Mouse (Mus musculus) CH12.LX (cell line): ENCODE results near the gene Dhdh. TPM values are rescaled to one million over a fixed set of nuclear protein-coding genes. Genes with fewer than 3 reads are reported as not detected.

Experiments
- DNase-seq: peaks from one replicate; pipeline ENCODE4 v3.0.0-alpha.2; 2013; ENCODE audit errors: extremely low read depth
- H3K27ac ChIP-seq: 2 replicates; pipeline ENCODE4 v1.5.1; 2012; ENCODE audit warnings: low read depth, mild to moderate bottlenecking, control low read depth, moderate library complexity; ENCODE audit not compliant: insufficient read depth
- H3K27me3 ChIP-seq: replicated peaks from 2 replicates; pipeline ENCODE3; 2012; ENCODE audit warnings: inconsistent platforms
- H3K36me3 ChIP-seq, 2 experiments: replicated peaks in 1 of 2; 2 replicates each; pipeline versions ENCODE3 to v1.6.1; 2012; ENCODE audit warnings: inconsistent platforms in 1 of 2, low read length in 1 of 2, mild to moderate bottlenecking in 1 of 2, mixed read lengths in 1 of 2, moderate library complexity in 1 of 2; ENCODE audit not compliant: control insufficient read depth in 1 of 2, insufficient read depth in 1 of 2
- H3K4me1 ChIP-seq, 2 experiments: 2 replicates each; pipeline ENCODE4 v1.6.1; 2012; ENCODE audit warnings: inconsistent platforms in 1 of 2, moderate library complexity in 1 of 2; ENCODE audit not compliant: insufficient read depth in 2 of 2, control insufficient read depth in 1 of 2
- H3K4me2 ChIP-seq: 2 replicates; pipeline ENCODE4 v1.6.1; 2012; ENCODE audit warnings: low read depth, mild to moderate bottlenecking, control low read depth; ENCODE audit not compliant: poor library complexity, insufficient read depth, severe bottlenecking
- H3K4me3 ChIP-seq, 3 experiments: fragments of 150-350 bp in 1 of 3; sonication (generic) in 1 of 3; replicated peaks in 1 of 3; 2 replicates each; pipeline versions ENCODE3 to v1.5.1; 2011 to 2012; ENCODE audit warnings: low read depth in 2 of 3, low read length in 2 of 3, mild to moderate bottlenecking in 2 of 3, moderate library complexity in 2 of 3, control low read depth in 1 of 3, improper control_type of control experiment in 1 of 3, inconsistent platforms in 1 of 3, mixed read lengths in 1 of 3; ENCODE audit not compliant: poor library complexity in 1 of 3
- H3K79me2 ChIP-seq: replicated peaks from 2 replicates; pipeline ENCODE4 v1.6.1; 2012; ENCODE audit warnings: mild to moderate bottlenecking, moderate library complexity; ENCODE audit not compliant: control insufficient read depth, poor library complexity, insufficient read depth, severe bottlenecking; ENCODE audit errors: extremely low read depth
- H3K9ac ChIP-seq: 2 replicates; pipeline ENCODE4 v1.6.1; 2012; ENCODE audit warnings: low read depth, mild to moderate bottlenecking, control low read depth, moderate library complexity; ENCODE audit not compliant: insufficient read depth
- H3K9me3 ChIP-seq: replicated peaks from 2 replicates; pipeline ENCODE3; 2012; ENCODE audit warnings: low read length, inconsistent platforms, mixed read lengths
- CHD2 ChIP-seq: IDR thresholded peaks from 2 replicates; pipeline ENCODE4 v1.6.1; 2011; ENCODE audit warnings: low read length, improper control_type of control experiment
- CTCF ChIP-seq, 2 experiments: IDR thresholded peaks in 1 of 2; conservative IDR thresholded peaks in 1 of 2; 2 replicates each; pipeline ENCODE4 v1.5.1; 2011 to 2012; ENCODE audit warnings: low read depth in 2 of 2, low read length in 2 of 2, improper control_type of control experiment in 1 of 2, inconsistent platforms in 1 of 2, mild to moderate bottlenecking in 1 of 2, moderate library complexity in 1 of 2
- GABPA ChIP-seq: IDR thresholded peaks from 2 replicates; pipeline ENCODE4 v1.6.1; 2012; ENCODE audit warnings: low read depth, low read length, improper control_type of control experiment, inconsistent platforms; ENCODE audit not compliant: insufficient replicate concordance
- HCFC1 ChIP-seq: IDR thresholded peaks from 2 replicates; pipeline ENCODE4 v1.6.1; 2012; ENCODE audit warnings: low read depth, mild to moderate bottlenecking, inconsistent platforms, low read length, improper control_type of control experiment
- JUND ChIP-seq: conservative IDR thresholded peaks from 2 replicates; pipeline ENCODE4 v1.6.1; 2011; ENCODE audit warnings: low read depth, low read length, improper control_type of control experiment
- MAX ChIP-seq: IDR thresholded peaks from 2 replicates; pipeline ENCODE4 v1.6.1; 2011; ENCODE audit warnings: low read length, improper control_type of control experiment
- MXI1 ChIP-seq: IDR thresholded peaks from 2 replicates; pipeline ENCODE4 v1.6.1; 2011; ENCODE audit warnings: mild to moderate bottlenecking, low read depth, low read length, improper control_type of control experiment
- NRF1 ChIP-seq: IDR thresholded peaks from 2 replicates; pipeline ENCODE4 v1.6.1; 2014; ENCODE audit warnings: low read depth, mild to moderate bottlenecking, inconsistent platforms, low read length, improper control_type of control experiment, moderate library complexity
- RAD21 ChIP-seq: IDR thresholded peaks from 2 replicates; pipeline ENCODE4 v1.6.1; 2011; ENCODE audit warnings: low read depth, mild to moderate bottlenecking, low read length, improper control_type of control experiment, moderate library complexity
- SMC3 ChIP-seq: IDR thresholded peaks from 2 replicates; pipeline ENCODE4 v1.6.1; 2011; ENCODE audit warnings: low read depth, low read length, improper control_type of control experiment
- TBP ChIP-seq: conservative IDR thresholded peaks from 2 replicates; pipeline ENCODE4 v1.6.1; 2011; ENCODE audit warnings: low read depth, low read length, improper control_type of control experiment
- TCF12 ChIP-seq: IDR thresholded peaks from 2 replicates; pipeline ENCODE4 v1.6.1; 2014; ENCODE audit warnings: low read depth, mild to moderate bottlenecking, inconsistent platforms, low read length, improper control_type of control experiment
- USF1 ChIP-seq: IDR thresholded peaks from 2 replicates; pipeline ENCODE4 v1.6.1; 2014; ENCODE audit warnings: low read depth, mild to moderate bottlenecking, inconsistent platforms, low read length, improper control_type of control experiment
- USF2 ChIP-seq: conservative IDR thresholded peaks from 2 replicates; pipeline ENCODE4 v1.6.1; 2011; ENCODE audit warnings: low read depth, low read length, improper control_type of control experiment
- ZC3H11A ChIP-seq: IDR thresholded peaks from 2 replicates; pipeline ENCODE4 v1.6.1; 2012; ENCODE audit warnings: low read depth, mild to moderate bottlenecking, inconsistent platforms, low read length, improper control_type of control experiment
- ZKSCAN1 ChIP-seq: IDR thresholded peaks from 2 replicates; pipeline ENCODE4 v1.6.1; 2012; ENCODE audit warnings: low read depth, inconsistent platforms, low read length, improper control_type of control experiment, borderline replicate concordance
- ZNF384 ChIP-seq: IDR thresholded peaks from 2 replicates; pipeline ENCODE4 v1.6.1; 2012; ENCODE audit warnings: low read depth, low read length, improper control_type of control experiment, inconsistent platforms
- dilution Hi-C: fragments of 300-500 bp; cut with MboI; formaldehyde crosslinking; loops from 2 replicates; pipeline ENCODE4 v1.14.3; 2020; ENCODE audit warnings: low sequenced_read_pairs; ENCODE audit not compliant: extremely low pct_unique_long_range_greater_than_20kb, extremely low pct_ligation_motif_present
- in situ Hi-C: fragments of 300-500 bp; cut with MboI; formaldehyde crosslinking; loops from 3 replicates; pipeline ENCODE4 v1.14.3; 2019; ENCODE audit warnings: low sequenced_read_pairs, low pct_ligation_motif_present, low pct_unique_long_range_greater_than_20kb, mixed read lengths
- polyA plus RNA-seq: library from polyadenylated mRNA; unstranded; fragments of >175 nt; gene quantifications from 2 replicates; pipeline ENCODE4 v1.2.1, GENCODE M21; 2012; ENCODE audit warnings: low read depth; ENCODE audit not compliant: insufficient read length
- total RNA-seq, 2 experiments: library from RNA; depleted of rRNA; stranded (reverse); fragments of 300-350 nt in 1 of 2; fragments of >200 nt in 1 of 2; gene quantifications; 2 replicates each; pipeline ENCODE4 v1.2.3; 2012 to 2014

The Dhdh gene
- total and polyA plus RNA-seq, 3 experiments, result 5.9 to 18.0 (median 7.2) TPM

DNA sequence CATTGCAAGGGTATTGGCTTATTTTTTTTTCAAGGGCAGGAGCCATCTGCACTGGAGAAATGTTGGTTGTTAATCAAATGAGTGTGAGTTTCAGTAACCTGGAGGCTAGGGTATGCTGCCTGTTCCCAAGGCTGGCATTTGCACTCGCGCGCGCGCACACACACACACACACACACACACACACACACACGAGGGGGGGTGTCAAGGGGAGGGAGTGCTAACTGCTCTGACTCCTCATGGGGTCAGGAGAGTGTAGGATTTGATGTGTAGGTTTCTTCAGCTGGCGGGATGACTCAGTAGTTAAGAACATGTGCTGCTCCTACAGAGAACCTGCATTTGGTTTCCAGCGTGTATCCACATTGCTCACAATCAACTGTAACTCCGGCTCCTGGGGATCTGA is 2.2 kb upstream of the Dhdh start:
- DNase-seq, result no peak
- H3K36me3 ChIP-seq, result peaks cover 29 to 50% of the 10 kb centered on the region in 2 experiments
- dilution Hi-C loops, result no loop called here
- H3K27me3 ChIP-seq, result no peaks in the 10 kb centered on the region
- H3K79me2 ChIP-seq, result no peaks in the 10 kb centered on the region
- TF ChIP-seq RAD21 (no peak), MXI1 (no peak), TCF12 (no peak)
- TF ChIP-seq, all 38 proteins: peak for 0
- H3K27ac ChIP-seq, result no peak overlapping the region
- H3K4me2 ChIP-seq, result no peak overlapping the region
- peaks cover 6 to 32% of the 10 kb centered on the region in 2 experiments; a peak in 3 of 4 replicates for H3K4me1 ChIP-seq
- in situ Hi-C loops, result no loop called here
- H3K4me3 ChIP-seq, result no peak overlapping the region
- H3K9me3 ChIP-seq, result no peaks in the 10 kb centered on the region
- no peak overlapping the region for H3K9ac ChIP-seq

DNA sequence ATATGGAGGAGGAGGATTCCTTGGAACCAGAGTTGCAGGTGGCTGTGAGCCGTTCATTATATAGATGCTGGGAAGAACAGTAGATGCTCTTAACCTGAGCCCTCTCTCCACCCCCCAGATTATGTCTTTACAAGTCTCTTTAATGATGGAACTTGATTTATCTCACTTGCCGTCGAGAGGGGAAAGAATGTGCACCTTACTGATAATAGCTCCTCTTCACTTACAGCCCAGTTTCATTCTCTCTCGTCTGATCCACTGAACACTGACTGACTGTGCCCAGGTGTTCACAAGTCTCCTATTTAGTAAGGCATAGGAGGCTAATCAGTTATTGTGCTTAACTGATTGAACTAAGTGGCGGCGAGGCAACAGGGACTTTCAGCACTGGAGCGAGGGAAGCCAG is 973 bp upstream of the Dhdh start:
- H3K4me1 ChIP-seq, result peaks cover 6 to 32% of the 10 kb centered on the region in 2 experiments; a peak in 3 of 4 replicates
- H3K4me2 ChIP-seq, result no peak overlapping the region
- H3K36me3 ChIP-seq, result peaks cover 24 to 44% of the 10 kb centered on the region in 2 experiments
- in situ Hi-C loops (no loop called here), dilution Hi-C loops (no loop called here)
- H3K9ac ChIP-seq, result no peak overlapping the region
- H3K27me3 ChIP-seq, result no peaks in the 10 kb centered on the region
- H3K4me3 ChIP-seq, result no peak overlapping the region
- DNase-seq, result no peak
- H3K27ac ChIP-seq, result no peak overlapping the region
- no peaks in the 10 kb centered on the region for H3K9me3 ChIP-seq
- no peaks in the 10 kb centered on the region for H3K79me2 ChIP-seq
- TF ChIP-seq HCFC1 (no peak), USF1 (no peak), CTCF (conservative IDR thresholded peaks at IDR 0.05 in 1 of 2, IDR thresholded peaks at IDR 0.05 in 1 of 2; ENCODE audit: low read depth in 2 of 2, low read length in 2 of 2) (no peak), CHD2 (no peak), ZKSCAN1 (no peak), TBP (no peak), ZNF384 (no peak), USF2 (no peak), ZC3H11A (no peak), JUND (no peak), NRF1 (no peak), GABPA (no peak), MXI1 (no peak), SMC3 (no peak), MAX (no peak)
